Mouse (Mus musculus) left cerebral cortex, adult 8-10 months (tissue): Measurements from ENCODE around the gene Notch4. TPM values are rescaled to one million over a fixed set of nuclear protein-coding genes. Genes with fewer than 3 reads are reported as not detected.

Experiments
- DNase-seq, 2 experiments: peaks; one replicate each; pipeline ENCODE4 v3.0.0; 2022; ENCODE audit warnings: low spot score in 2 of 2
- total RNA-seq, 4 experiments: library from RNA; stranded (reverse); gene quantifications; 2 replicates each; pipeline ENCODE4 v1.2.4; 2022

Gene Notch4
- total RNA-seq, 4 experiments from 2014 or later: 9.4 to 13.0 (median 9.6) TPM

DNA sequence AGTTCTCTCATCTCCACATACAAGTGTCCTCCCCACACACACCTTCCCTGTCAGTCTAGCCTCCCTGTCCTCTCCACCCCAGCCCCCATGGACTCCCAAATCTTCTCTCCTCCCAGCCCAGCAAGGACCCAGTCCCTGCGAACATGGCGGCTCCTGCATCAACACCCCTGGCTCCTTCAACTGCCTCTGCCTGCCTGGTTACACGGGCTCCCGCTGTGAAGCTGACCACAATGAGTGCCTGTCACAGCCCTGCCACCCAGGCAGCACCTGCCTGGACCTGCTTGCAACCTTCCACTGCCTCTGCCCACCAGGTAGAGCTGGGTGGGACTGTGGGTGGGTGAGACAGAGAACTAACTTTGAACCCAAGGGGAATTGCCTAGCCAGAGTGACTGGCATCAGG, 5.9 kb downstream of the Notch4 start:
- DNase-seq: no peak

DNA sequence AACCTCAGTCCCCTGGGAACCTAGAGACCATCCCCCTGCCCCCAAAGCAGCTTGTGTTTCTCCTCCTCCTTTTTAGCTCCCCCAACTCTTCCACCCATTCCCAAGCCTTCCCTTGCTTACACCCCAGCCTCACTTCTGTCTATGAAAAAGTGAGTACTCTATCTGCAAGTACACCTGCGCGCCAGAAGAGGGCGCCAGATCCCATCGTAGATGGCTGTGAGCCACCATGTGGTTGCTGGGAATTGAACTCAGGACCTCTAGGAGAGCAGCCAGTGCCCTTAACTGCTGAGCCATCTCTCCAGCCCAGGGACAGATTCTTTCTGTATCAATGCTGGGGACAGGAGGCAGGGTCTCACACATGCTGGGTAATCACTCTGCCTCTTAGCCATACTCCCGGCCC, 7.8 kb downstream of the Notch4 start:
- no peak for DNase-seq

DNA sequence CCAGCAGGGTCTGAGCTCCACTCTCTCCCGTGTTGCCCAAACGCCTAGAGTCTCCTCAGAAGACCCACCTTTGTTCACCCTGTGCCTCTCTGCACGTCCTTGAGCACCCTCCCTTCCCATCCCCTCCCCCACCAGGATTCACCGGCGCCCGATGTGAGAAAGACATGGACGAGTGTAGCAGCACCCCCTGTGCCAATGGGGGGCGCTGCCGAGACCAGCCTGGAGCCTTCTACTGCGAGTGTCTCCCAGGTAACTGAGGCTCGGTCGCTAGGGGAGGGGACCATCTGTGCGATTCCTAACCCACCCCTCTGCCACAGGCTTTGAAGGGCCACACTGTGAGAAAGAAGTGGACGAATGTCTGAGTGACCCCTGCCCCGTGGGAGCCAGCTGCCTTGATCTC, 8.3 kb downstream of the Notch4 start:
- DNase-seq: no peak

DNA sequence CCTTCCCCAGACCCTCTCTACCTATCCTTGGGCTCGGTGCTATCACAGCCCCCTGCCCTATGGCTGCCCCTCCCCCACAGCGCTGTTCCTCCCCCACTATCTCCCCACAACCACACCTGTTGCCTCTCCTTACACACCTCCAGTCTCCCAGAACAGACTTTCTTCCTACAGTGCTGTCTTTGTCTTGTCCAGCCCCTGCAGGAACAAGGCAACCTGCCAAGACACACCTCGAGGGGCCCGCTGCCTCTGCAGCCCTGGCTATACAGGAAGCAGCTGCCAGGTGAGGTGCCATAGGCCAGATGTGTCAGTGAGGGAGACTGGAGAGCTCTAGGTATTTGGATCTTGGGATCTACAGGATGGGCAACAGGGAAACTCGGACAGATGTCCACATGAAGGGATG, 12.5 kb downstream of the Notch4 start:
- DNase-seq: no peak

DNA sequence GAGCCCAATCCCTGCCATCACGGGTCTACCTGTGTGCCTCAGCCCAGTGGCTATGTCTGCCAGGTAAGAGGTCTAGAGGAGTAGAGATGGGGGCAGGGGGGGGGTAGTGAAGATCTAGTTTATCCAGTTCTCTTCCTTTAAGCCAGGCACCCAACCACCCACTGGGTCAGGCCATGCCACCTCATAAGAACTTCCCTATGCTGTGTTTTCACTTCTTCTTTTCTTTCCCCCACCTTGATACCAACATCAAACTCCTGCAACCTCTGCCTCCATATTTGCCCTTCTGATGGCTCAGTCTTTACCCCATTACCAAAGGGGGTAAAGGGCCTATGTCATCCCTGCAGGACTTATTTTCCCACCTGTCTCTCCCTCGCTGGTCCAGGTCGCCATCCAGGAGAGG, 14.0 kb downstream of the Notch4 start:
- no peak for DNase-seq

DNA sequence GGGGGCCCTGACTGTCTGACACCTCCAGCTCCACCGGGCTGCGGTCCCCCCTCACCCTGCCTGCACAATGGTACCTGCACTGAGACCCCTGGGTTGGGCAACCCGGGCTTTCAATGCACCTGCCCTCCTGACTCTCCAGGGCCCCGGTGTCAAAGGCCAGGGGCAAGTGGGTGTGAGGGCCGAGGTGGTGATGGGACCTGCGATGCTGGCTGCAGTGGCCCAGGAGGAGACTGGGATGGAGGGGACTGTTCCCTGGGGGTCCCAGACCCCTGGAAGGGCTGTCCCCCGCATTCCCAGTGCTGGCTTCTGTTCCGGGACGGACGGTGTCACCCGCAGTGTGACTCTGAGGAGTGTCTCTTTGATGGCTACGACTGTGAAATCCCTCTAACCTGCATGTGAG, 18.5 kb downstream of the Notch4 start:
- DNase-seq: no peak

DNA sequence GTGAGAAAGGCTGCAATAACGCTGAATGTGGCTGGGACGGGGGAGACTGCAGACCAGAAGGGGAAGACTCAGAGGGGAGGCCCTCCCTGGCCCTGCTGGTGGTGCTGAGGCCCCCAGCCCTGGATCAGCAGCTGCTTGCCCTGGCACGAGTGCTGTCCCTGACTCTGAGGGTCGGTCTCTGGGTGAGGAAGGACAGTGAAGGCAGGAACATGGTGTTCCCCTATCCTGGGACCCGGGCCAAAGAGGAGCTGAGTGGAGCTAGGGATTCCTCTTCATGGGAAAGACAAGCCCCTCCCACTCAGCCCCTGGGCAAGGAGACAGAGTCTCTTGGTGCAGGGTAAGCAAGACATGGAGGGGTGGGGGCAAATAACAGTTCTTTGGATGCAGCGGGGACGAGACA, 19.3 kb downstream of the Notch4 start:
- no peak for DNase-seq

DNA sequence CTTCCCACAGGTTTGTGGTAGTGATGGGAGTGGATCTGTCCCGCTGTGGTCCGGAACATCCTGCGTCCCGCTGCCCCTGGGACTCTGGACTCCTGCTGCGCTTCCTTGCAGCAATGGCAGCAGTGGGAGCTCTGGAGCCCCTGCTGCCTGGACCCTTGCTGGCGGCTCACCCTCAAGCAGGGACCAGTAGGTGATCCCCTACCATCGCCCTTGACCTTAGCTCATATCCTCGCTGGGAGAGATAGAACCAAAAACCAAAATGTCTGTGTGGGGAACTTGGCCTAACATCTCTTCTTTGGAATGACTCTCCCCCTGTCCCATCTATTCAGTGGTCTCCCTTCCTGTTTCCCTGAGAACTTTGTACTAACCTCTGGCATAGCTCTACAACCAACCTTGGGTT, 19.8 kb downstream of the Notch4 start:
- no peak for DNase-seq

DNA sequence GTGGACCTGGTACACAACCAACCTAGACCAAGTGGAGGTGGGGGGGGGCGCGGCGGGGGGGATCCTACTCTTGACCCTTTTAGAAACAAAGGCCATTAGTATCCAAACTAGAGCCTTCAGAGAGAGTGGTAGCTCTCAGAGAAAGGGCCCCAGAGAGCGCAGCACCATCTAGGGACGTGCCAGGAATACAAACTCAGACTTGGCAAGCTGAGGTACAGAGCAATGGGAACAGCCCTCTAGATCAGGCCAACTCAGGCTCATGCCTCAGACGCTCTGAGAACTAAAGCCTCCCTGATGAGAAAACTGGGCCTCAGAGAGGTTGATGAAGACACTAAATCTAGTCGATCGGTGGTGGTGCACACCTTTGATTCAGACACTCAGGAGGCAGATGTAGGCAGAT, 21.1 kb downstream of the Notch4 start:
- no peak for DNase-seq

DNA sequence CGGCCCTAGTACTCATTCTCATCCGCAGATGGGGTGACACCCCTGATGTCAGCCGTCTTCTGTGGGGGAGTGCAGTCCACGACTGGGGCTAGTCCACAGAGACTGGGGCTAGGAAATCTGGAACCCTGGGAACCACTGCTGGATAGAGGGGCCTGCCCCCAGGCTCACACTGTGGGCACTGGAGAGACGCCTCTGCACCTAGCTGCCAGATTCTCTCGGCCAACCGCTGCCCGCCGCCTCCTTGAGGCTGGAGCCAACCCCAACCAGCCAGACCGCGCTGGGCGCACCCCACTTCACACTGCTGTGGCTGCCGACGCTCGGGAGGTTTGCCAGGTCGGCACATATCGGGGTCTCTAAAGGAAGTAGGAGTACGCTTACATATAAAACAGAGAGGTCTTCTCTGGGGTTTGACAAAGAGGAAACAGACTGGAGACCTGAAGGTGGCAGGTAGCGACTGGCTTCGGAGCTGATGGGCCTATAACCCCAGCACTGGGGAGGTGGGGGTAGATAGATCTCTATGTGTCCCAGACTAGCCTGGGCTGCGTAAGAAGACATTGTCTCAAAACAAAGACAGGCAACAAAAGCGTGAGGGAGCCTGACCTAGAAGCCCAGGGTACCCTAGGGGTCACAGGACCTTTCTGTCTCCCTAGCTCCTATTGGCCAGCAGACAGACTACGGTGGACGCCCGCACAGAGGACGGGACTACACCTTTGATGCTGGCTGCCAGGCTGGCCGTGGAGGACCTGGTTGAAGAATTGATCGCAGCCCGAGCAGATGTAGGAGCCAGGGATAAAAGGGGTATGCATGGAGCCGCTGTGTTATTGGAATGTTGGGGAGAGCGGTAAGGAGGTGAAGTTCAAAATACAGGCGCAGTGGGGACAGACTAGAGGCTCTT, 22.1 kb downstream of the Notch4 start:
- DNase-seq: no peak

DNA sequence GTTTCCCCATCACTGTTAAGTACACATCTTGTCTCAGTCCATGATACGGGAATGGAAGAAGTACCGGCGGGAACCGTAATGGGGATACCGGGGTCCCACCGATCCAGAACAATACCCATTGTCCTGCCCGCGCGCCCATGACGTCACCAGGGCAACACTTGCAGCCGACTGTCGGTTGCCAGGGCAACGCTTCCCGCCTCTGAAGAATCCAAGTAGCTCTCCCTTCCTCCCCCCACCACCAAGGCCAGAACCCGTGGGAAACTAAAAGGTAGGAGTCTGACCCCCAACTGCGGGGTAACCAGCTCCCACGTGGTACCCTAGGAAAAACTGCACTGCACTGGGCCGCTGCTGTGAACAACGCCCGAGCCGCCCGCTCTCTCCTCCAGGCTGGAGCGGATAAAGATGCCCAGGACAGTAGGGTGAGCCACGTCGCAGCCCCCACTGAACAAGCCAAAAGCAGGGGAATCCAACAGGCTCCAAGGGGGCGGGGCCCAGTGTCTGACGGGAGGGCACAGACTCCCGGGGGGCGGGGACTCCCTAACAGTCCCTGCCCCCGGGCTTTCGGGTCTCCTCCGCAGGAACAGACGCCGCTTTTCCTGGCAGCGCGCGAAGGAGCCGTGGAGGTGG, 22.8 kb downstream of the Notch4 start:
- DNase-seq: peak; percentile 83 to 91

DNA sequence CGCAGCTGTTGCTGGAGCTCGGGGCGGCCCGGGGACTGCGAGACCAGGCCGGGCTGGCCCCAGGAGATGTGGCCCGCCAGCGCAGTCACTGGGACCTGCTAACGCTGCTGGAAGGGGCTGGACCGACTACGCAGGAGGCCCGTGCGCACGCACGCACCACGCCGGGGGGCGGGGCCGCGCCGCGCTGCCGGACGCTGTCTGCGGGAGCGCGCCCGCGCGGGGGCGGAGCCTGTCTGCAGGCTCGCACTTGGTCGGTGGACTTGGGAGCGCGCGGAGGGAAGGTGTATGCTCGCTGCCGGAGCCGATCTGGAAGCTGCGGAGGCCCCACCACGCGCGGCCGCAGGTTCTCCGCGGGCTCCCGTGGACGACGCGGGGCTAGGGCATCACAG, 23.3 kb downstream of the Notch4 start:
- DNase-seq: peak; percentile 96 to 99

DNA sequence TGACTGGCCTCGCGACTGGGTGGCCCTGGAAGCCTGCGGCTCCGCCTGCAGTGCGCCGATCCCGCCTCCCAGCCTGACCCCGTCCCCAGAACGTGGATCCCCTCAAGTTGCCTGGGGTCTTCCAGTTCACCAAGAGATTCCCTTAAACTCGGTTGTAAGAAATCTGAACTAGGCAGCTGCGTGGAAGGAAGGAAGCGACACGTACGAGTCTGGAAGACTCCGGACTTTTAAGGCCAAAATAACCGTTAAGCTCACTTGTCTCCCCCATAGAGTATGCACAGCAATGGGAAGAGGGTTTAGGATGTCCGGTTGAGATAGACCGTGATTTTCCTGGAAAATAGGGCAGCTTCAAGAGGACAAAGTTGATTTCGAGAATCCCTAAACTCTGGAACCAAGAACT, 23.7 kb downstream of the Notch4 start:
- DNase-seq: no peak

DNA sequence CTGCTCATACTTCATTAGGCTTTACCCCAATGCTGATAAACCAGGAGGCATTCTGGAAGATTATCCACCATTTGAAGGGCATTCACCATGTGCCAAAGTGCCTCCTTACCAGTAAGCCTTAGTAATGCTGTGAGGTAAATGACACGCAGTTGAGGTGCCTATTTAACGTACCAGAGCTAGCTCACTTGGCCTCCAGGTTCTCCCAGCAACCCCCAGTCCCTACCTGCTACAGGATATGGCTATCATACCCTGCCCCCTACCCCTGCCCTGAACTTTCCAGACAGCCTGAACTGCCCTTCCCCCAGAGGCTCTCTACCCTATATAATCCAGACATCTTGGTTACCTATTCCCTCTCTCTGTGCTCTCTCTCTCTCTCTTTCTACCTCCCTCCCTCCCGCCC, 24.7 kb downstream of the Notch4 start:
- DNase-seq: no peak

DNA sequence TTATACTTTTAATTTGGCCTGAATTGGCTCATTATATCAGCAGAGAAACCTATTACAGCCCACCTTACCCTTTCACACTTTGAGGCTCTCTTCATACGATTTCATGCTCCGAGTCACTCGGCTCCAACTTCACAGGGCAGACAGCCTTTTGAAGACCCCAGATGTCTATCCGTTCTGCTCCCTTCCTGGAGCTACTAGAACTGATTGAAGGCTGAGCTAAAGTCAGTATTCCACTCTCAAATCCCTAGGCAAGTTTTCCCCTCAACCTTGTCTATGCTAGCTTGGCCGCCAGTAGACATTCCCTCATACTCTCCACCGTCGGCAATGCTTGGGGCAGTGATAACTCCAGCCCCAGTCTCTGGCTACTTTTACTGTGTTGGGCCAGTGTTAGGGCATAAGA, 25.1 kb downstream of the Notch4 start:
- DNase-seq: no peak

DNA sequence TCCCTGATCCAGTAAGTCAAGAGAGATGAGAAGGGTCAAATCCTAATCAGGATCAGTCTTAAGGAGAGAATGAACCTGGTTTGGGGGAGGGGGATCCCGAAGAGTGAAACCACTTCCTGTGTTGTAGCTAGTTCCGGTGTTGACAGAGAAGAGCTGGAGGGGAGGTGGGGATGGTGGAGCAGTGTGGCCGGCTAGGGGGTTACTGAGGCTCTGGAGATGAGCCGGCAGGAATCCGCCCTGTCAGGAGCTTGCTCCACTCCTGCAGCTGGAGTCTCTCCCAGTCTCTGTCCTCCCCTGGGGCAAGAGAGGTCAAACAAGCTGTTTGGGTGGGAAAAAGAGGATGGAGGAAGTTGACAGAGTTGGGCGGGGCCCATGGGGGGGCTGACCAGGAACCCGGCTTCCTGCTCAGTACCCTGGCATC, 25.6 kb downstream of the Notch4 start, which contains the start of gene Gpsm3:
Gpsm3 (plus strand) TSS at position 126 of the 421 bp plus-strand sequence.
- no peak for DNase-seq

DNA sequence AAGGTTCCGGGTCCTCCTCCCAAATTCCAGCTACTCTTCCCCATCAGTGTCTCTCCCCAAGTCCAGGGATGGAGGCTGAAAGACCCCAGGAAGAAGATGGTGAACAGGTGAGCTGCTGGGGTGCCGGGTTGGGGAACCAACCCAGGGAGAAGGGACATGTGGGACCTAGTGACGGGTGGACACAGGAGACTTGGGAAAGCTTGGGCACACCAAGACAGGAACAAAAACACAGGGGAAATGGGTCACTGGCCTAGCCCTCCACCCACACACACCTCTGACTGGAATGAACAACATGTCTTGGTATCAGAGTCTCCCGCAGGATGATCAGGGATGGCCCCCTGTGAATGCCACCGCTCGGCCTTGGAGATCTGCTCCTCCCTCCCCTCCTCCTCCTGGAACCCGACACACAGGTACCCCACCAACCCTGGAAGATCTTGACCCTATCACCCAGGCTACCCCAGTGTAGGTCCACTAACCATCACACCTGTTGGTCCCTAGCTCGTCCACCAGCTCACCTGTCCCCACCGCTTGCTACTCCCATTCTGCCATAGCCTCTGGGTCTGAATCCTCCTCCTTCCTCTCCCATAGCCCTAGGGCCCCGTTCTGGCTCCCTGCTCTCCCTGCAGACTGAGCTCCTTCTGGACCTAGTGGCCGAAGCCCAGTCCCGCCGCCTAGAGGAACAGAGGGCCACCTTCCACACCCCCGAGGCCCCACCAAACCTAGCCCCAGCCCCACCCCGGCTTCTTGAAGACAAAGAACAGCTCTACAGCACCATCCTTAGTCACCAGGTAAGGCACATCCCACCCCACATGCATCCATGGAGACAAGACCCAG, 26.3 kb downstream of the Notch4 start:
- DNase-seq: no peak

DNA sequence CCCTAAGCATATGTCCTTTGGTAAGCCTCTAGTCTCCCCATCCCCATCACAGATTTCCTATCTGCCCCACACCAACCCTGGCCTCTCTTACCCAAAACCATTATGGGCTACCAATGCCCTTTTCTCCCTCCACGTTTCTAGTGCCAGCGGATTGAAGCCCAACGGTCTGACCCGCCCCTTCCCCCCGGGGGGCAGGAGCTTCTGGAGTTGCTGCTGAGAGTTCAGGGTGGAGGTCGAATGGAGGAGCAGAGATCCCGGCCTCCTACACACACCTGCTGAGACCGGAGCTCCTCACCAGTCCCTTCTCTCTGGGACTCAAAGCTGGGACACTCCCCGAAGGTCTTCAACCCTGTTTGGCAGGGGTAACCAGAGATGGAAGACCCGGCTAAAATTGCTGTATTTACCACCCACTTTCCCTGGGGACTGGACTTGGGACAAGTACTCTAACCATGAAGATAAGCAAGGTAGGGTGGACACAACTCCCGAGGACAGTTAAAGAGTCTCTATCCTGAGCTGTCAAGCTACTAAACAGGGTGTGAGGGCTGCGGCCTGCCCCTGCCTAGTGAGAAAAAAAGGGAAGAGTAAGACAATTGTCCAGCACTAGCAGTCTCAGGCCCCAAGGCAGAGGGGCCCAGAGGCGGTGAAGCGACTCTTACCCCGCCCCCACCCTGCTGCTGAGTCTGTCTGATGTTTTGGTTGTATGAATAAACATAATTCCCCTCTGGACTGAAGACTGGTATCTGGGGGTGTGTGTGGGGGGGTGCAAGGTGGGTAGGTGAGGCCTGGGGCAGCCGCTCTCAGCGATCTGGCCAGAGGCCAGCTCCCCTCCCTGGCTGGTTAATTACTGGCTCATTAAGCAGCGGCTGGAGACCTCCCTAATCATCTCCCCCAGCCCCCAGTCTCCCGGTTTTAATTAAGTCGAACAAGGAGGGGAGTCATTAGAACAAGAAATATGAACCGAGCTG, 27.2 kb downstream of the Notch4 start, which contains the start of gene Pbx2:
Pbx2 (plus strand) TSS at position 238 of the 965 bp plus-strand sequence.
- DNase-seq: no peak

DNA sequence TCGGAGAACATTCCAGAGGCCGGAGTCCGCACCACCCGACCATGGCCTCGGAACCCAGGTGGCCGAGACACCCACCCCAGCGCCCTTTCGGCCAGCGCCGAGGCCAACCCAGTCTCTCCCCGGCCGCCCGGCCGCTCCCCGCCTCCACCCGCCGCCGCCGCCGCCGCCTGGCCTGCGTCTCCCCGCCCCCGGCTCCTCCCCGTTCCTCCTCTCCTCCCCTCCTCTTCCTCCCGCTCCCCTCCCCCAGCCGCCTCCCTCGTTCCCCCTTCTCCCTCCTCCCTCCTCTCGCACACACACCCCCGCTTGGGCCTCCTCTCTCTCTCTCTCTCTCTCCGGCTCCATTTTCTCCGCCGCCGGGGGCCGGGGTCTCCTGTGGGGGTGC, 27.9 kb downstream of the Notch4 start:
- DNase-seq: peak in 1 of 2 experiments; percentile 39
